Mouse (Mus musculus): ENCODE data around the gene Xirp1. TPM values are rescaled to one million over a fixed set of nuclear protein-coding genes. Genes with fewer than 3 reads are reported as not detected.
A peak's percentile ranks its signal among the peaks of the same experiment; 100 is the strongest.

Gene Xirp1
- polyA plus RNA-seq, 1 experiment from 2014 or later = 0.03 TPM

DNA sequence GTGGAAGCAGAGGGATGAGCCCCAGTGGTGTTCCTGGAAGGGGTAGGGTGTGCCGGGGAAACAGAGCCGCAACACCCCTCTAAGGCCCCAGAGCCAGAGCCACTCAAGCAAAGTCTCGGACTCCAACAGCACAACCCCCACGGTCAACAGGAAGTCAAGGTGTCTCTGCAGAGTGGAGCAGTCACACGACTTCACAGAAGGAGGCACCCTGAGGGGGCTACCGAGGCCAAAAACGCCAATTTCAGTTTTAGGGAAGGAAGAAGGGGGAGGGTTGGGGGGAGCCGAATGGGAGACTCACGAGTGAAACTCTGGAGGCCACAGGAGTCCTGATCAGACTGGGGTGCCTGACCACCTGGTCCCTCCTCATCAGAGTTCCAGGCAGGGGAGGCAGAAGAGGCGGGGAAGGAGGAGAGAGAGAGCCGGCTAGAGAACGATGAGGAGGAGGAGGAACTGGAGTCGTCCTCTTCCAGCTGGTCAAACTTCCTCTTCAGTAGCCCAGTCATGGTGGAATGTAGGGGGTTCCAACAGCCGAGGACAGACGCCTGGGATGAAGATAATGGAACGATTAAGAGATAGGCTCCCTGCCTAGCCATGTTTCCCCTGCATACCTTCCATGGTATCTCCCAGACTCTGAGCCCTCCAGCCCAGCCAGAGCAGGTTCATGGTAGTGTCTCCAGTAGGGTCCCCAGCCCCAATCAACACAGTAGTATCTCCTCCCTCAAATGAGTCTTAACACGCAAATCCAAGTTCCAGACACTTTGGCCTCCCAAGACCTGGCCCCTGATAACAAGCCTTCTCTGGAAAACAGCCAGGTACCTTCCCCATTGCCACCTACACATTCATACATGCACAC lies 46.5 kb downstream of the Xirp1 start:
- Histone ChIP-seq H3K4me2 (replicated peaks) (no peak overlapping the region), H3K27ac (no peak overlapping the region), H3K36me3 (no peaks in the 10 kb centered on the region), H3K9ac (replicated peaks) (no peak overlapping the region), H3K4me3 (replicated peaks) (no peak overlapping the region), H3K27me3 (peaks cover 12% of the 10 kb centered on the region; the same call in 1 of the 2 replicates), H3K9me3 (no peaks in the 10 kb centered on the region), H3K4me1 (replicated peaks) (peaks cover 28% of the 10 kb centered on the region)
- 68% methylated on average over 17 of the region's 17 CpGs for WGBS
- ATAC-seq = no peak

DNA sequence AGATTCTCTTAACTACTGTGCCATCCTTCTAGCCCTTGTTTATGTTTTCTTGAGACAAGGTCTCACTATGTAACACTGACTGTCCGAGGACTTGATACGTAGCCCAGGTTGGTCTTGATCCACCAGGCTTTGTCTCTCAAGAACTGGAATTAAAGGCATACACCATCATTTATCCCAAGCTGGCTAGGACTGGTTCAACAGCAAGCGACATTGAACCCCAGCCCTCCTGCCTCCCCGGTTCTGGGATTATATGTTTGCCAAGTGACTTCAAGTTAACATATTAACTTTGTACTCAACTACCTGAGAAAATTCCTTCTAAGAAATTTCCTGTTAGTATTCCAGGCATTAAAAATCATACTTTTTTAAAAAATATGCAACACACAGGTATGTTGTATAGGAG lies 48.1 kb downstream of the Xirp1 start:
- 95% methylated on average over 4 of the region's 4 CpGs for WGBS
- no peak for ATAC-seq
- Histone ChIP-seq H3K27ac (no peak overlapping the region), H3K36me3 (no peaks in the 10 kb centered on the region), H3K4me2 (replicated peaks) (no peak overlapping the region), H3K27me3 (peaks cover 9% of the 10 kb centered on the region; the same call in 1 of the 2 replicates), H3K9me3 (no peaks in the 10 kb centered on the region), H3K4me1 (replicated peaks) (peaks cover 23% of the 10 kb centered on the region), H3K9ac (replicated peaks) (no peak overlapping the region), H3K4me3 (replicated peaks) (no peak overlapping the region)

DNA sequence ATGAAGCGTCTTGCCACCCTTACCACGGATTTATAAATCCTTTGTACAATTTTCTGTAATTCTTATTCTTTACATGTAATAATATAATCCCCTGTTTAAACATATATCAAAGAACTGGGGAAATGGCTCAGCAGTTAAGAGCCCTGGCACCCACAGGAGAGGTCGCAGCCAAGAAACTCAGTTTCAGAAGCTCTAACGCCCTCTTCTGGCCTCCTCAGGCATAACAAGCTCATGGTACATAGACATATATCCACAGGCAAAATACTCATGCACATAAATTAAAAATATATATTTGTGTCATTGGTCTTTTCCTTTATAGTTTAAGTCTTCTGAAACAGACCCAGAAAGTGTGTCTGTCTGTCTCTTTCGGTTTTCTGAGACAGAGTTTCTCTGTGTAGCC lies 48.8 kb downstream of the Xirp1 start:
- Histone ChIP-seq H3K4me2 (replicated peaks) (no peak overlapping the region), H3K9ac (replicated peaks) (no peak overlapping the region), H3K27me3 (peaks cover 4% of the 10 kb centered on the region; the same call in 1 of the 2 replicates), H3K4me3 (replicated peaks) (no peak overlapping the region), H3K36me3 (no peaks in the 10 kb centered on the region), H3K27ac (no peak overlapping the region), H3K4me1 (replicated peaks) (peaks cover 23% of the 10 kb centered on the region), H3K9me3 (no peaks in the 10 kb centered on the region)
- ATAC-seq = no peak
- WGBS = 79% methylated on average over 5 of the region's 5 CpGs

DNA sequence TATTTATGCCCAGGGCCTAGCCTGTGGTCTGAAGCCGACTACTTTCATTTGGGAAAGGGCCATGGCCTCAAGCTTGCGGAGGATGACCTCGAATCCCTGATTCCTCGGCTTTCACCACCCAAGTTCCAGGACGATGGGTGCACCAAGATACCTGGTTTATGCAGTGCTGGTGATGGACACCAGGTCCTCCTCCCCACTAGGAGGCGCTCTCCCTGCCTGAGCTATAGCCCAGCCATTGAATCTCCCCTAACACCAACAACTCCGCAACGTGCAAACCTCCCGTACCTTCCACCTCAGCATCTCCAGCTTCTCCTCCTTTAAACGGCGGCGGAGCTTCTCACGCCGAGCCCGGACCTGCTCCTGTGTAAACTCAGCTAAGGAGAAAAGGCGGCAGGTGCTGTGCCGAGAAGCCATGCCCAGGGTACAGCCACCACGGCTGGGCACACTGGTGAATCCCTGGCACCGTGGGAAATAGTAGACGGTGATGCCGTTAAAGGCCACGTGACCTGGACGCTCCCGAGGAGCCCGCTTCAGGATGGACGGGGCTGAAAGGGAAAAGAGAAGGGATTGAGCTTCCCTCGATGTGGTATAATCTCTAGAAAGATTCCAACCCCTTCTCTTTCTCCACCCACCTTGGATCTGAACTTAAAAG lies 49.4 kb downstream of the Xirp1 start:
- no peak for ATAC-seq
- WGBS = 93% methylated on average over 27 of the region's 27 CpGs
- no peaks in the 10 kb centered on the region for H3K36me3 ChIP-seq

DNA sequence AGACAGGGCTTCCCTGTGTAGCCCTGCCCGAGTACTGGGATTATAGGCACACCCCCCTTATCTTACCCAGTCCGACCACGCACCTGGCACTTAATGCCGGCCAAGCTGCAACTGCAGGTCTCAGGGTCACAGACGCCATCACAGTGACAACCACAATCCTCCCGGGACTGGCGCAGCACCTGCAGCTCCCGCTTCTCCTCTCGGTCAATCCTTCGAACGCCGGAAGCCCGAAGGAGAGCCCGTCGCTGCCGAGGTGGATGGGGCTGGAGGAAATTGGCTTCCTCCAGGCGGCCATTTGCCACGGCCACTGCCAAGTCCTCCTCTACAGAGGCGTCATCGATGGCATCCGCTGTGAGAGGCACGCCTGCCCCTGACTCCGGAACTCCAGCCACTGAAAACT lies 50.1 kb downstream of the Xirp1 start:
- Histone ChIP-seq H3K36me3 (no peaks in the 10 kb centered on the region), H3K9ac (replicated peaks) (no peak overlapping the region), H3K4me1 (replicated peaks) (peaks cover 20% of the 10 kb centered on the region), H3K9me3 (no peaks in the 10 kb centered on the region), H3K4me2 (replicated peaks) (no peak overlapping the region), H3K27me3 (no peaks in the 10 kb centered on the region), H3K4me3 (replicated peaks) (no peak overlapping the region), H3K27ac (no peak overlapping the region)
- 92% methylated on average over 23 of the region's 23 CpGs for WGBS
- no peak for ATAC-seq

More for the DNA sequence above, 49.4 kb downstream of the Xirp1 start:
- Histone ChIP-seq H3K9ac (replicated peaks) (no peak overlapping the region), H3K4me3 (replicated peaks) (no peak overlapping the region), H3K9me3 (no peaks in the 10 kb centered on the region), H3K4me1 (replicated peaks) (peaks cover 23% of the 10 kb centered on the region), H3K27me3 (0 out of 2 replicates have a peak, but pooled peaks cover 2% of the 10 kb centered on the region), H3K4me2 (replicated peaks) (no peak overlapping the region), H3K27ac (no peak overlapping the region)

DNA sequence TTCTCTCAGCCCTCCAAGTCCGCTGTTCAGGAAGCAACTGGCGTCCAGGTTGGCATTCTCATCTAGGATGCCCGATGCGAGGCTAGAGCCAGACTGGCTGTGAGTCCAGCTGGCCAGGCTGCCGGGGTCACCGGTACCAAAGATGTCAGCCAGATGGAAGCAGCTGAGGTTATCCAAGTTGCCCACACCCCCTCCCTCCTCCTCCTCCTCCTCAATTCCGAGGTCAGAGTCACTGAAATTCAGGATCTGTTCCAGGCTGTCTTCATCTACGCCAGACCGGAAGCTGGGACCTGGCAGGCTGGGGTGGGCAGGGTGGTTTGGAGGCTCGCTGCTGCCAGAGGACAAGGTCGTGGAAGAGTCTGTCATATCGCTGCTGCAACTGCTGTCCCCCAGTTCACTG lies 50.8 kb downstream of the Xirp1 start:
- Histone ChIP-seq H3K27ac (no peak overlapping the region), H3K9me3 (no peaks in the 10 kb centered on the region), H3K9ac (replicated peaks) (no peak overlapping the region), H3K27me3 (no peaks in the 10 kb centered on the region), H3K36me3 (no peaks in the 10 kb centered on the region), H3K4me2 (replicated peaks) (no peak overlapping the region), H3K4me1 (replicated peaks) (peaks cover 13% of the 10 kb centered on the region), H3K4me3 (replicated peaks) (no peak overlapping the region)
- 90% methylated on average over 12 of the region's 12 CpGs for WGBS
- ATAC-seq = no peak

DNA sequence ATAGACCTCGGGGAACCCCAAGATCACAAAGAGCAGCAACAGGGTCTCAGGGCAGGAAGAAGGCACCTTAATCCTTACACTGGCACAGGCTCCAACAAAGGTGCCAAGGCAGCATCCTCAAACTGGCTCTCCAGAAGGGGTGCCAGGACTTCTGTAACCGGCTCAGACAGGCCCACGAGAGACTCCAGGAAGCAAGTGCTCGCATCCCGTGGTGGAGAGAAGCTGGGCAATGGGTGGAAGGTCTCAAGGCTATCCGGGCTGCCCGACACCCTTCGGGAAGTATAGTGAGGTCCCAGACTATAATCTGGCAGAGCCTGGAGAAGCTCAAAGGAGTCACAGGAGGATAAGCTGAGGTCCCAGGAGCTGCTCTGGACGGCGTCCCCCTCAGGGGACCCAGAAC lies 51.2 kb downstream of the Xirp1 start:
- Histone ChIP-seq H3K4me3 (replicated peaks) (no peak overlapping the region), H3K9ac (replicated peaks) (no peak overlapping the region), H3K27me3 (no peaks in the 10 kb centered on the region), H3K36me3 (no peaks in the 10 kb centered on the region), H3K4me1 (replicated peaks) (peaks cover 10% of the 10 kb centered on the region; the same call in 1 of the 2 replicates), H3K9me3 (no peaks in the 10 kb centered on the region), H3K4me2 (replicated peaks) (no peak overlapping the region), H3K27ac (no peak overlapping the region)
- 92% methylated on average over 10 of the region's 10 CpGs for WGBS
- no peak for ATAC-seq

DNA sequence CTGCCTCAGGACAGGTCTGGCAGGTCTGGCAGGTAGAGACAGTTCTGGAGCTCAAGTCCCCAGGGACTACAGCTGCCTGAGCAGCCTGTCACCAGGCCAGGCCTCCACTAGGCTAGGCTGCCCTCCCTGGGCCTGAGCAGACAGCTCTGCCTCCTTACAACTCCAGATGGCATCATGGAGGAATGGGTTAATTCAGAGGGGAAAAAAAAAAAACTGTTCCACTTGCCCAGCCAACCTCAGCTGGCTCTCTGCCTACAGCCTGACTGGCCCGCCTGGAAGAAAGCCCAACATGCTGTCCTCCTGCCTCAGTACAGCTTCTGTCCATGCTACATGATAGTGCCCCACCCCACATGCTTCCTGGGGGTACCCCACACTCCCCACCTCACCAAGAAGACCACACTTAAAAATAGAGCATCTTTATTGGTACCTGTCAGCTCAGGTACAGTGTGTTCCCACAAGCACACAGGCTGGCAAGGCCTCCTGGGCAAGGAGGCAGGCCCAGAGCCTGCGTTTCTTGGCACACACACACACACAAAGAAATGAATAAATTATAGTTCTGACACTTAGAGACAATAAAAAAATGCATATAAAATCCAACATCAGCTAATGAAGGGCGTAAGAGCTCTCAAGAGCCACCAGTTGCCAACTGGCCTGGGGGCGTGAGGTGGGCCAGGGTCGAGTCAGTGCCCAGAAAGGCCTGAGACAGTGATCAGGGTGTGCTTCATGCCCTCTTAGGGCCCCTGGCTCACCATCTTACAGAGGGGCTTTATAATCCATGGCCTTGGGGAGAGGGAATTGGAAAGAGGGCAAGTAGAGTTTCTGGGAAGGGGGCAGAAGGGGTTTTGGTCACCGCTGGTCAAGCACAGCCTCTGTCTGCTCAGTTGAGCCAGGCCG lies 52.4 kb downstream of the Xirp1 start:
- peak; percentile 65 for ATAC-seq
- Histone ChIP-seq H3K4me1 (replicated peaks) (peaks cover 10% of the 10 kb centered on the region; the same call in 1 of the 2 replicates), H3K36me3 (no peaks in the 10 kb centered on the region), H3K9me3 (no peaks in the 10 kb centered on the region), H3K9ac (replicated peaks) (0 out of 2 replicates have a peak overlapping the region, but pooled peaks have one; percentile 15), H3K4me3 (replicated peaks) (no peak overlapping the region), H3K4me2 (replicated peaks) (no peak overlapping the region), H3K27me3 (no peaks in the 10 kb centered on the region), H3K27ac (peak overlapping the region; percentile 49)
- 75% methylated on average over 7 of the region's 7 CpGs for WGBS

DNA sequence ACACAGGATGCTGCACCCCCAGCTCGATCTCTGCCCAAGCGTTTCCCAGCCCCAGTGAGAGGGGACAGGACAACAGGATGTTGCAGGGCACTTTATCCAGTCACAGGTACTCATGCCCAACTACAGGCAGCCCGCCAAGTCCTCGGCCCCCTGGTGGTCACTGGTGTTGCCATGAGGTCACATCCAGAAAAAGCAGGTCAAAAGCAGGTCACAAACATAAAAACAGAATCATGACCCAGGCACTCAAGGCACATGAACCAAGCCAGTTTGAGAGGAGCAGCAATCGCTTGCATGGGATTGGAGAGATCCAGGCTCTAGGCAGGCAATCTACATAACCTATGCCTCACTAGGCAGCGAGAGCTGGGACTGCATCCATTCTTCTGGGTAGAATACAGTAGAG lies 53.2 kb downstream of the Xirp1 start:
- WGBS = 47% methylated on average over 6 of the region's 6 CpGs
- H3K27ac ChIP-seq = peak overlapping the region; percentile 21; the same call in 1 of the 2 replicates
- H3K4me1 ChIP-seq (replicated peaks) = peaks cover 10% of the 10 kb centered on the region; the same call in 1 of the 2 replicates
- no peaks in the 10 kb centered on the region for H3K27me3 ChIP-seq
- no peaks in the 10 kb centered on the region for H3K36me3 ChIP-seq
- no peaks in the 10 kb centered on the region for H3K9me3 ChIP-seq
- H3K9ac ChIP-seq (replicated peaks) = no peak overlapping the region
- H3K4me2 ChIP-seq (replicated peaks) = no peak overlapping the region
- ATAC-seq = no peak; the same call in 1 of the 2 replicates
- H3K4me3 ChIP-seq (replicated peaks) = no peak overlapping the region

DNA sequence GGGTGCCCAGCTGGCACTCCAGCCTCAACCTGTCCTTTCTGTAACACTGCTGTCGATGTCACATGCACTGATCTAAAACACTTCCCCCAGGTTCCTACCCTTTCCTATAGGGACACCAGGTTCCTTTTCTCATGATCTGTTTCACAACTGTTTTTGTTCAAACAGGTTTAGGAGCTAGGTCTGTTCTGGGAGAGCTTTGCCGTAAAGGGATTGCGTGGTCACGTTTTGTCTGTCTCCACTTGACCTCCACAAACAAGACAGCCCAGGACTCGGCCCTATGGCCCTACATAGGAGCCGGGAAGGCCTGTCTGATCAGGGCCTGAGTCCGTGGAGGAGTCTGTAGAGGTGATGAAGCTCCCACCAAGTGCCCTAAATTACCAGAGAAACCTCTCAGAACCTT lies 53.6 kb downstream of the Xirp1 start:
- Histone ChIP-seq H3K9me3 (no peaks in the 10 kb centered on the region), H3K27me3 (no peaks in the 10 kb centered on the region), H3K9ac (replicated peaks) (no peak overlapping the region), H3K4me2 (replicated peaks) (no peak overlapping the region), H3K27ac (no peak overlapping the region), H3K4me3 (replicated peaks) (no peak overlapping the region), H3K36me3 (no peaks in the 10 kb centered on the region), H3K4me1 (replicated peaks) (peaks cover 10% of the 10 kb centered on the region; the same call in 1 of the 2 replicates)
- 78% methylated on average over 7 of the region's 7 CpGs for WGBS
- no peak for ATAC-seq

DNA sequence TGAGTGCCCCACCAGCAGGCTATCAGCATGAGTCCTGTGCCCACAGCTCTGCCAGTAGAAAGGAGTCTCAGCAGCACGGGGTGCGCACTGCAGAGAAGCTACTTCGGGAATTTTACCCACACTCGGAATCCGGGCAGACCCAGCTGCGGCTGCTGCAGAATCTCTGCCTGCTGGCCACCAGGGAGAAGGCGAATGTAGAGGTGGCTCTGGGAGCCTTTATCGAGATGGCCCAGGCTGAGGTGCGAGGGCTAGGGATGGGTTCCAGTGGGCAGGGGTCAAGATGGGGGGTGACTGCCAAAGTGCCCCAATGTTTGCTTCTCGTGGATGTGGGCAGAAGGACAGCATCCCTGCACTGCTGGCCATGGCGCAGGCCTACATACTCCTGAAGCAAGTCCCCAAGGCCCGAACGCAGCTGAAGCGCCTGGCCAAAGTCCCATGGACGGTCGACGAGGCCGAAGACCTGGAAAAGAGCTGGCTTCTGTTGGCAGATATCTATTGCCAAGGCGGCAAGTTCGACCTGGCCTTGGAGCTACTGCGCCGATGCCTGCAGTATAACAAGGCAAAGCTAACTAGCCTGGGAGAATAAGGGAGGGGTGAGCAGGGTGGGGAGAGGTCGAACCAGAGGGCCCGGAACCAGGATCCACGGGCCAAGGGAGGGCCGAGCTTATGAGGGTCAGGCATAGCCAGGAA lies 57.0 kb downstream of the Xirp1 start:
- no peak overlapping the region for H3K9ac ChIP-seq (replicated peaks)
- H3K9me3 ChIP-seq = no peaks in the 10 kb centered on the region
- H3K36me3 ChIP-seq = no peaks in the 10 kb centered on the region
- no peak overlapping the region for H3K4me2 ChIP-seq (replicated peaks)
- 0 out of 2 replicates have a peak, but pooled peaks cover 4% of the 10 kb centered on the region for H3K27me3 ChIP-seq
- H3K27ac ChIP-seq = no peak overlapping the region
- ATAC-seq = no peak
- H3K4me3 ChIP-seq (replicated peaks) = no peak overlapping the region
- H3K4me1 ChIP-seq (replicated peaks) = peaks cover 15% of the 10 kb centered on the region; the same call in 1 of the 2 replicates
- WGBS = 86% methylated on average over 26 of the region's 26 CpGs
